Mouse (Mus musculus): ENCODE measurements at regions not wholly inside any gene's neighbourhood (a gene's known extent, or its start where the extent isn't known, plus 50 kb on each side); places are given as distances from the start of the nearest gene placed in this dataset.

DNA sequence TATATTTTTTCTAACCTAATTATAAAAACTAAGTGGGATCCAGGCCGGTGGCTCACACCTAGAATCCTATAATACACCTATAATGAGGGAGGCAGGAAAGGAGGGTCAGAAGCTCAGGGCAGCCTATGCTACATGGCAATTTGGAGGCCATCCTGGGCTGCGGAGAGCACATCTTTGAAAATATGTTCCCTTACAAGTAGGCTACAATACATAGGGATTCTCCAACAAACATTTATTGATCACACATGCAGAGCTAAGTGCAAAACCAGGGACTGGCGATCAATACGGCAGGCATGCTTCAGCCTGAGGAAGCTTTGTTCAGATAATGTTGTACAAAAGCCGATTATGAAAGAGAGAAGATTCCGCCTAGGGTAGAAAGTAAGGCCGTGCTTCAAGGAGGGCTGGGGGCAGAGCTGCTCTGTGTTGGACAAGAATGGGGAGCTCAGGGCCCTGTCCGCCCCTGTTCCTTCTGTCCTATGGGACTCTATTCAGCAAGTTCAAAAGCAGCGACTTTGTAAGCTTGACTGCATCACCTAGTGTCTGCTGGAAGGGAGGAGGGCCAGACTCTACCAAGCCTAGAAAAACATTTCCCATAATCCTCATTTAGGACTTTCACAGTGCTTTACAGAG lies 53.4 kb upstream of the Sgk1 start:
- 70% methylated on average over 9 of the region's 9 CpGs for WGBS
- no peak for DNase-seq (ENCODE audit: low spot score)

GRCm38 (mm10) chr10:21829062-21829731 lies 52.8 kb upstream of the Sgk1 start:
- H3K36me3 ChIP-seq: no peaks in the 10 kb centered on the region
- DNase-seq (ENCODE audit: low spot score): no peak
- H3K4me3 ChIP-seq: no peak overlapping the region
- H3K4me1 ChIP-seq: peaks cover 12% of the 10 kb centered on the region
- H3K9me3 ChIP-seq: no peaks in the 10 kb centered on the region
- H3K27ac ChIP-seq: peak overlapping the region; percentile 9; the same call in 1 of the 2 replicates
- WGBS: 60% methylated on average over 11 of the region's 11 CpGs
- H3K27me3 ChIP-seq (ENCODE audit: insufficient read depth, poor library complexity, severe bottlenecking): no peaks in the 10 kb centered on the region

More for the DNA sequence above, 53.4 kb upstream of the Sgk1 start:
- Histone ChIP-seq H3K4me3 (no peak overlapping the region), H3K27me3 (ENCODE audit: insufficient read depth, poor library complexity, severe bottlenecking) (no peaks in the 10 kb centered on the region), H3K4me1 (peaks cover 12% of the 10 kb centered on the region), H3K36me3 (no peaks in the 10 kb centered on the region), H3K9me3 (no peaks in the 10 kb centered on the region), H3K27ac (peak overlapping the region; percentile 56)

- H3K27me3 ChIP-seq (ENCODE audit: insufficient read depth, poor library complexity, severe bottlenecking): no peaks in the 10 kb centered on the region
- H3K4me1 ChIP-seq: peaks cover 12% of the 10 kb centered on the region
- no peak overlapping the region for H3K27ac ChIP-seq
- H3K36me3 ChIP-seq: no peaks in the 10 kb centered on the region
- no peaks in the 10 kb centered on the region for H3K9me3 ChIP-seq
- WGBS: 62% methylated on average over 6 of the region's 6 CpGs
- no peak for DNase-seq (ENCODE audit: low spot score)
- H3K4me3 ChIP-seq: no peak overlapping the region
These were observed 50.8 kb upstream of the Sgk1 start for GRCm38 (mm10) chr10:21831002-21831696.
